Mouse (Mus musculus) cortical plate, adult 2 months (tissue): Measurements from ENCODE around the gene Sptbn4.

Experiments used
- CTCF ChIP-seq: fragments of 200-500 bp; IDR thresholded peaks from 2 replicates; pipeline ENCODE4 v1.5.1; 2011; ENCODE audit warnings: mild to moderate bottlenecking, control low read depth, low read length; ENCODE audit not compliant: insufficient read depth; ENCODE audit errors: extremely low read depth
- POLR2A ChIP-seq: fragments of 200-500 bp; IDR thresholded peaks from 2 replicates; pipeline ENCODE4 v1.6.1; 2011; ENCODE audit warnings: mild to moderate bottlenecking, low read length, control low read depth; ENCODE audit not compliant: insufficient read depth; ENCODE audit errors: extremely low read depth

GRCm38 (mm10) chr7:27345444-27345843 is 102.0 kb downstream of the Sptbn4 start:
- no peak for TF ChIP-seq CTCF
- no peak for TF ChIP-seq POLR2A
